Mouse (Mus musculus): ENCODE measurements around the gene Tfap4. TPM values are rescaled to one million over a fixed set of nuclear protein-coding genes. Genes with fewer than 3 reads are reported as not detected.
A peak's percentile ranks its signal among the peaks of the same experiment; 100 is the strongest.
"Not testable (repeated sequence)": the region's sequence is repeated elsewhere in the genome, so short reads cannot be mapped to it uniquely, and the experiment has no call there.

Gene Tfap4
- polyA plus RNA-seq, 1 experiment from 2014 or later: 15.5 TPM

DNA sequence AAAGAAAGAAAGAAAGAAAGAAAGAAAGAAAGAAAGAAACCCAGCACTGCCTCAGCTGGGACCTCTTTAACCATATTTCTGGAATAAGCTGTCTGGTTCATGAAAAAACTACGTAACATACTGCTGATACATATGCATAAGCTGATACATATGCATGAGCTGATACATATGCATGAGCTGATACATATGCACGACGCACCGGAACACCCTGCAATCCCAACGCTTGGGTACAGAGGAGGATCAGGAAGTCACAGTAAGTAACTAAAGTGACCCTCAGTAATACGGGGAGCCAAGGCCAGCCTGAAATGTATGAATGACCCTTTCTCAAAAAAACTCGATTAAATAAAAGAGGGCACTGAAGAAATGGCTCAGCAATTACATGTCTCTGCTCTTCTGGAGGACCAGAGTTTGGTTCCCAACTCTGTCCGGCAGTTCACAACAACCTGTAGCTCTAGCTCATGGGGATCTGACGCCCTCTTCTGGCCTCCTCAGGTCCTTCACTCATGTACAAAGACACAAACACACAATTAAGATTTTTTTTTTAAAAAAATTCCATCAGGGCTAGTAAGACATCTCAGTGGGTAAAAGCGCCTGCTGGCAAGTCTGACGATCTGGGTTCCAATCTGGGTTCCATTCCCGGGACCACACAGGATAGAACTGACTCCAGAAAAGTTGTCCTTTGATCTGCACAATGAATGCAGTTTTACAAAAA is 19.4 kb downstream of the Tfap4 start:
- Histone ChIP-seq H3K36me3 (ENCODE audit: control insufficient read depth, insufficient read depth, low read length) (peaks cover 2% of the 10 kb centered on the region), H3K4me1 (replicated peaks; ENCODE audit: control insufficient read depth, insufficient read depth, low read length) (peaks cover 5% of the 10 kb centered on the region), H3K27ac (ENCODE audit: low read length) (no peak overlapping the region), H3K9me3 (ENCODE audit: control insufficient read depth, low read length) (no peaks in the 10 kb centered on the region), H3K4me2 (ENCODE audit: low read depth, low read length) (no peak overlapping the region), H3K9ac (ENCODE audit: low read length) (no peak overlapping the region), H3K27me3 (ENCODE audit: control insufficient read depth, insufficient read depth, low read depth, low read length) (no peaks in the 10 kb centered on the region), H3K4me3 (ENCODE audit: low read length) (no peak overlapping the region)
- ATAC-seq (ENCODE audit: low read depth): no peak
- 84% methylated on average over 12 of the region's 12 CpGs for WGBS

DNA sequence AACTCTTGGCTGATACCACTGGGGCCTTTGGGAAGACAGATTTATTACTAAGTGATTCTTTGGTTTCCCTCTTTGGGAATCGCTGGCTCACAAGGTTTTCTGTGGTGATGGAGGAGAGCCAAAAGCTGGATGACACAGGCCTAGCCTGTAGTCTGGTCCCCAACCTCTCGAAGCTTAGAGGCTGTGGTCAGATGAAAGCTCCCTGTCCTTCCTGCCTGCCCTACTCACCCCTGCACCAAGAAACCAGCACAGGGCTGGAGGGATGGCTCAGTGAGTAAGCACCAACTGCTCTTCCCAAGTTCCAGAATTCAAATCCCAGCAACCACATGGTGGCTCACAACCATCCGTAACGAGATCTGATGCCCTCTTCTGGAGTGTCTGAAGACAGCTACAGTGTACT is 20.1 kb downstream of the Tfap4 start:
- H3K4me1 ChIP-seq (replicated peaks; ENCODE audit: control insufficient read depth, insufficient read depth, low read length): peaks cover 5% of the 10 kb centered on the region
- WGBS: 79% methylated on average over 4 of the region's 4 CpGs
- H3K9ac ChIP-seq (ENCODE audit: low read length): no peak overlapping the region
- no peaks in the 10 kb centered on the region for H3K9me3 ChIP-seq (ENCODE audit: control insufficient read depth, low read length)
- H3K36me3 ChIP-seq (ENCODE audit: control insufficient read depth, insufficient read depth, low read length): no peaks in the 10 kb centered on the region
- no peak overlapping the region for H3K4me3 ChIP-seq (ENCODE audit: low read length)
- no peak overlapping the region for H3K4me2 ChIP-seq (ENCODE audit: low read depth, low read length)
- no peak overlapping the region for H3K27ac ChIP-seq (ENCODE audit: low read length)
- H3K27me3 ChIP-seq (ENCODE audit: control insufficient read depth, insufficient read depth, low read depth, low read length): no peaks in the 10 kb centered on the region
- no peak for ATAC-seq (ENCODE audit: low read depth)

DNA sequence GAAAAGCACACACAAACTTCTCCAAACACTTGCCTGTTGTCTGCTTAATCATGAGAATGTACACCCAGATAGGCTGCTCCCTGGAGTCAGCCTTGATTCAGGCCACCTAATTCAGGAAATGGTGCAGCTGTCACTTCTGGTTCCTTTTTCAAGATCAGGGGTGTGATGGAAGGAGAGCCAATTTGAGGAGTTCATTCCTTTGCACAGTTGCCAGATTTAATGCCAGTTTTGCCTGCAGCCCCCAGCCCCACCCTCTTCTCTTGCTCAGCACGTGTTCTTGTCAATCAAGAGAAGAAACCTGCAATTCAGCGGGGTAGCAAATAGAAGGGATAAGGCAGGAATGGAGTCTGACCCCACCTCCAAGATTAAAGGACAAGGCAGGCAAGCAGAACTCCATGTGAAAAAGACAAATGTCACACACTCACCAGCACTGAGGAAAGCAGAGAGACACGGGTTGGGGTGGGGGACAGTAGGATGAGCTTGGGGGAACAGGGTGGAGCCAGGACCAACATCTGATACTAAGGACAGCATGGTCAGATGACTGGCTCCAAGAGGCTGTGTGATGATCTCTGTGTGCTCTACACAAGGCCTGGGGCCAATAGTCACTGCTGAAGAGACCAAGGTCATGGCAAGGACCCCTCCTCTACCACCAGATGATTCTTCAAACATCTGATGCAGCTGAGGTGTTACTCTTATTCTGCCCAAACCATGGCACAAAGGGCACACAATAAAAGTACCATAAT is 21.9 kb downstream of the Tfap4 start:
- Histone ChIP-seq H3K4me2 (ENCODE audit: low read depth, low read length) (no peak overlapping the region), H3K9ac (ENCODE audit: low read length) (no peak overlapping the region), H3K27ac (ENCODE audit: low read length) (no peak overlapping the region), H3K9me3 (ENCODE audit: control insufficient read depth, low read length) (no peaks in the 10 kb centered on the region), H3K27me3 (ENCODE audit: control insufficient read depth, insufficient read depth, low read depth, low read length) (no peaks in the 10 kb centered on the region), H3K4me1 (replicated peaks; ENCODE audit: control insufficient read depth, insufficient read depth, low read length) (peaks cover 5% of the 10 kb centered on the region), H3K4me3 (ENCODE audit: low read length) (no peak overlapping the region), H3K36me3 (ENCODE audit: control insufficient read depth, insufficient read depth, low read length) (no peaks in the 10 kb centered on the region)
- WGBS: 27% methylated on average over 3 of the region's 3 CpGs
- ATAC-seq (ENCODE audit: low read depth): no peak

DNA sequence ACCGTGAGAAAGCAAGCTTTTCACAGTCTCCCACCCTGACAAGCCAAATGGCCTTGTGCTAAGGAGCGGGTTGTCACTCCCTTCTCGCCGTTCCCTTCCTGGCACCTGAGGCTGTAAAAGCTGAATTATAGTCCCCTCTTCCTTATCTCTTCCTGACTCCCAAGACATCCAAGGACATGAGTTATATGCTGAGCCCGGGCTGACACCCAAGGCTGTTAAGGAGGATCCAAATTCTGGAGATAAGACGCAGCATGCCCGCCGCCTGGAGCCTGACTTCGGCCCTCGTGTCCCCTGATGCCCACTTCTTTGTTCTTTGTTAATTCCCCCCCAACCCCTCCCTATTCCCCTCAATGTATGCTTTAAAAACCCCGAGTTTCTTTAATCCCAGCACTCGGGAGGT is 32.3 kb downstream of the Tfap4 start:
- 88% methylated on average over 12 of the region's 12 CpGs for WGBS
- not testable (repeated sequence) for H3K27me3 ChIP-seq (ENCODE audit: control insufficient read depth, insufficient read depth, low read depth, low read length); H3K4me1 ChIP-seq (replicated peaks; ENCODE audit: control insufficient read depth, insufficient read depth, low read length); H3K4me2 ChIP-seq (ENCODE audit: low read depth, low read length); ATAC-seq (ENCODE audit: low read depth); H3K9ac ChIP-seq (ENCODE audit: low read length); H3K4me3 ChIP-seq (ENCODE audit: low read length); H3K27ac ChIP-seq (ENCODE audit: low read length); H3K36me3 ChIP-seq (ENCODE audit: control insufficient read depth, insufficient read depth, low read length); H3K9me3 ChIP-seq (ENCODE audit: control insufficient read depth, low read length)

DNA sequence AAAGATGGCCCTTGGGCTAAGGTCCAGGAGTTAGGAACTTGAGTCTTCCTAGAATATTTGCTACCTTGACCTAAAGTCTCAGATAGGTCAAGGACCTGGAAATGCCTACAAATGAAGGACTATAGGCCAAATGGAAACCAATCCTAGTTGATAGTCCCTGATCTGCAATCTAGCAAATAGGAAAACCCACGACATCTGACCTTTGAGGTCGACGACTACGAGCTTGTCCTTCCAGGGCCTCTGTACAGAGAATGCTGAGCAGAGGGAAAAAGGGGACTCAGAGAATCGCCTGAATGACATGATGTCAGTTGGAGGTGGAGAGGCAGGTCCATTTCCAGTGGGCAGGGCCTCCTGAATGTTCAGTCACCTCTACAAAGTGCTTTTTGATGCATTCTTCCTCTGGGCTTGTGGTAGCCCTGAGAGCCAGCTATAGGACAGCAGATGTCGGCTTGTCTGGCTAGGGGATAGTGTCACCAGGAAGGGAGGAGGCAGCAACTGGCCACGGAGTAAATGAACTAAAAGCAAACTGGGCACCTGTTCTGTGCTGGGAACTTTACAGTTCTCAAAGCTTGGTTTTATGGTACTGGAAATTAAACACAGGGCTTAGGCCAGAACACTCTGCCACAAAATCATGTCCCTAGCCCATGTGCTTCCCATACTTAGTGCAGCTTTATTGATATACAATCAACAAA is 36.2 kb downstream of the Tfap4 start:
- H3K27ac ChIP-seq (ENCODE audit: low read length): no peak overlapping the region

DNA sequence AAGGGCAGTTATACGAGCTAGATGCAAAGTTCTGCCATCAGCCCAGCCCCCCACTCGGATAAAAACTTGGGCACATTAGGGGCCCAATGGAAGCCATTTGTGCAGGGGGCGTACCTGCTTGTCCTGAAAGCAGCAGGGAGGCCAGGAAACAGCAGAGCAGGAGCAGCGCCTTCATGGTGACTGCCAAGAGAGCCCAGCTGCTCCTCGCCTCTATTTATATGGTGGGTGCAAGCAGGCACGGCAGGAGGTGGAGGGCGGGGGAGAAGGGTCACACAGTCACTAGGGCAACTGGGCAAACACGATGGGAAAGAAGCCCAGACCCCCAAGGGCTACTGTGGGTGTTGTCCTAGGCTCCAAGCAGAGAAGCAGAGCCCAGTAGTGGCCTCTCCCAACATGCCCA is 36.8 kb downstream of the Tfap4 start:
- no peak overlapping the region for H3K4me2 ChIP-seq (ENCODE audit: low read depth, low read length)
- ATAC-seq (ENCODE audit: low read depth): no peak
- H3K27me3 ChIP-seq (ENCODE audit: control insufficient read depth, insufficient read depth, low read depth, low read length): no peaks in the 10 kb centered on the region
- 46% methylated on average over 8 of the region's 8 CpGs for WGBS
- H3K27ac ChIP-seq (ENCODE audit: low read length): no peak overlapping the region
- no peaks in the 10 kb centered on the region for H3K9me3 ChIP-seq (ENCODE audit: control insufficient read depth, low read length)
- H3K36me3 ChIP-seq (ENCODE audit: control insufficient read depth, insufficient read depth, low read length): no peaks in the 10 kb centered on the region
- no peak overlapping the region for H3K4me3 ChIP-seq (ENCODE audit: low read length)
- H3K4me1 ChIP-seq (replicated peaks; ENCODE audit: control insufficient read depth, insufficient read depth, low read length): no peaks in the 10 kb centered on the region
- no peak overlapping the region for H3K9ac ChIP-seq (ENCODE audit: low read length)

More for the DNA sequence above, 36.2 kb downstream of the Tfap4 start:
- no peak overlapping the region for H3K4me3 ChIP-seq (ENCODE audit: low read length)
- no peaks in the 10 kb centered on the region for H3K27me3 ChIP-seq (ENCODE audit: control insufficient read depth, insufficient read depth, low read depth, low read length)
- no peak overlapping the region for H3K4me2 ChIP-seq (ENCODE audit: low read depth, low read length)
- 65% methylated on average over 7 of the region's 7 CpGs for WGBS
- no peak overlapping the region for H3K9ac ChIP-seq (ENCODE audit: low read length)
- no peaks in the 10 kb centered on the region for H3K4me1 ChIP-seq (replicated peaks; ENCODE audit: control insufficient read depth, insufficient read depth, low read length)
- H3K36me3 ChIP-seq (ENCODE audit: control insufficient read depth, insufficient read depth, low read length): no peaks in the 10 kb centered on the region
- no peak for ATAC-seq (ENCODE audit: low read depth)
- H3K9me3 ChIP-seq (ENCODE audit: control insufficient read depth, low read length): no peaks in the 10 kb centered on the region

DNA sequence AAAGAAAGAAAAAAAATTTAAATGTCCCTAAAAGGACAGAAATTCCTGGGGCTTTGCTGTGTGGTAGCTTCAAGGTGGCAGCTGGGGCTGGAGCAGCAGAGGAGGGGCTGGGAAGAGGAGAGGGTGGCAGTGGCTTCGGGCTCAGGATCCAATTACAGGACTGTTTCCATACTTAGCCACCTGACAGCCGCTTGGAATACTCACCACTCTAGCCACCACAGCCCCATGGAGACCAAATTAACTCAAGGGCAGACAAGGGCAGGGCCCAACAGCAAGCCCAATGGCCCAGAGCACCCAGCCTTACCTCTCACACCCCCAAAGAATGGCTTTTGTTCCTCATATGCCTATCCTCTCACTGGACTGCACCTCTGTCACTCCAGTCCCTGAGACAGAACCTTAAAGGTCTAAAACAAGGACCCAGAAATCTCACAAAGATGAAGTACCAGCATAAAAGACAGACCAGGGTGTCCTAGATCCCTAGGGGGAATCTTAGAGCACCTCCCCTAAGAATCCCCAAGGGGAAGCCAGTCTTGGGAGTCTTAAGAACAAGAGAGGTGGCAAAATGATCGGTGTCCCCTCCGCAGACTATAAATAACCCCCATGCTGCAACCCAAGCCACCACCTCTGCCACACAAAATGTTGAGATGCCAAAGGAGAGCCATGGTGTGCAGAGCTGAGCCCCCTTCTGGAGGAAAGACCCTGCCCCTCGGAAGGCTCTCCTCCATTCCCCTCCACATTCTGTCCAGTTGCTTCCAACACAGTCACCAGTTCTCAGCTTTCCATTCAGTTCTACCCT is 37.7 kb downstream of the Tfap4 start:
- no peaks in the 10 kb centered on the region for H3K9me3 ChIP-seq (ENCODE audit: control insufficient read depth, low read length)
- no peaks in the 10 kb centered on the region for H3K36me3 ChIP-seq (ENCODE audit: control insufficient read depth, insufficient read depth, low read length)
- ATAC-seq (ENCODE audit: low read depth): peak; percentile 47; the same call in 1 of the 2 replicates
- 62% methylated on average over 5 of the region's 5 CpGs for WGBS
- H3K27ac ChIP-seq (ENCODE audit: low read length): no peak overlapping the region
- no peak overlapping the region for H3K4me3 ChIP-seq (ENCODE audit: low read length)
- H3K4me2 ChIP-seq (ENCODE audit: low read depth, low read length): no peak overlapping the region
- H3K4me1 ChIP-seq (replicated peaks; ENCODE audit: control insufficient read depth, insufficient read depth, low read length): no peaks in the 10 kb centered on the region
- no peak overlapping the region for H3K9ac ChIP-seq (ENCODE audit: low read length)
- no peaks in the 10 kb centered on the region for H3K27me3 ChIP-seq (ENCODE audit: control insufficient read depth, insufficient read depth, low read depth, low read length)

DNA sequence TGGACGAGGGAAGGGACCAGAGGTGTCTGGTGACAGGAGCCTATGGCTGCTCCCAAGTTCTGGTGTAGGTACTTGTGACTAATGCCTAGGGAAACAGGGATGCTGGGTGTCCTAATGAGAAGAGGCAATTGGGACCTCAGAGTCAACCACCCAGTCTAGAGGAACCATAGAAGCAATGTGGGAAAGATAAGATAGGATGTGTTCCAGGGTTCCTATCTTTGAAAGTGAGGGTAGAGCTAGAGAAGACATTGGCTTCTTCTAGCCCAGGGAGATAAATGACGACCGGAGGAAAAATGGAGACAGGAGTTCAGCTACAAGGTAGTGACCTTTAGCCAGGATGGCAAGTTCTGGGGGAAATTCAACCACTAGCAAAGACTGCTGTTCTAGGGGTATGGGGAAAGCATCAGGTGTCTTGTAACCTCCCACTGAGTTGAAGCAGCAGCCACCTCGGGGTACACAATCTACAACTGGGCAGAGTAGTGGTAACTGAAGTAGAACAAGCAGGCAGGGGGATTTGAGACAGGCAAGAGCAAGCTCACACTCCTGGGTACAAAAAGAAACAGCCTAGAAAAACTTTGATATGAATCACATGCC is 38.5 kb downstream of the Tfap4 start:
- H3K9me3 ChIP-seq (ENCODE audit: control insufficient read depth, low read length): no peaks in the 10 kb centered on the region
- no peak overlapping the region for H3K27ac ChIP-seq (ENCODE audit: low read length)
- no peaks in the 10 kb centered on the region for H3K36me3 ChIP-seq (ENCODE audit: control insufficient read depth, insufficient read depth, low read length)
- no peak for ATAC-seq (ENCODE audit: low read depth)
- 62% methylated on average over 4 of the region's 4 CpGs for WGBS
- no peak overlapping the region for H3K4me3 ChIP-seq (ENCODE audit: low read length)
- H3K4me2 ChIP-seq (ENCODE audit: low read depth, low read length): no peak overlapping the region
- H3K4me1 ChIP-seq (replicated peaks; ENCODE audit: control insufficient read depth, insufficient read depth, low read length): no peaks in the 10 kb centered on the region
- no peaks in the 10 kb centered on the region for H3K27me3 ChIP-seq (ENCODE audit: control insufficient read depth, insufficient read depth, low read depth, low read length)
- no peak overlapping the region for H3K9ac ChIP-seq (ENCODE audit: low read length)
